13 mouse cellular contexts compared by ENCODE assay signal in the genomic region with DNA sequence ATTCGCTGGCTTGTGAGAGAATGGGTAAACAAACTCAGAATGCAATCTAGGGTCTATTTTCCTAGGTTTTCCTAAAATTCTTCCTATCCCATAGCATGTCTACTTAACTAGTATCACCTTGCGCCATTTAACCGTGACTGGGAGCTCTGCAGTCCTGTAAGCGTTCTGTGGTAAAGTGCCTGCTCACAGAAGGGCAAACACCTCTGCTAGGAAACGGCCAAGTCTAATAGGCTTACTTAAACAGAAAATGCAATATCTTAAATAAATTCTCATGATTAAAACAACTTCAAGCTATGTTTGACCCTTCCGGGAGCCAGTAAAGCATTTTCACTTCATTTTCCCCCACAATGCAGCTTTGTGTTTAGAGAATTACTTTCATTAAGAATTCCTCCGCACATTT.
DNase-seq lines count a peak whose midpoint lies in the region; ATAC-seq and TF ChIP-seq lines count a peak whose summit lies in the region.
"Had no signal": no experiment of that assay in that cellular context is flagged by ENCODE, and none has a peak within 500 bp of the region (broad histone marks: within the 10 kb centered on the region; RNA-seq: fewer than 3 reads in every experiment).

No protein-coding gene starts in this region.

- H3K4me1 ChIP-seq in kidney, embryonic 14.5 days (ENCODE audit: control insufficient read depth, insufficient read depth, low read length) = no peaks in the 10 kb centered on the region
- H3K4me1 ChIP-seq in liver, embryonic 12.5 days = peaks cover 71% of the 10 kb centered on the region
- no peaks in the 10 kb centered on the region for H3K4me1 ChIP-seq in hindbrain, postnatal 0 days (ENCODE audit: insufficient read depth, low read length)
- no peaks in the 10 kb centered on the region for H3K4me1 ChIP-seq in hindbrain, embryonic 16.5 days (ENCODE audit: control insufficient read depth, insufficient read depth, low read depth, low read length)
- H3K4me1 ChIP-seq: neural tube, embryonic 15.5 days had no signal

- no peak overlapping the region for H3K9ac ChIP-seq in kidney, embryonic 14.5 days (ENCODE audit: low read depth, low read length)
- no peak overlapping the region for H3K9ac ChIP-seq in liver, embryonic 12.5 days
- no peak overlapping the region for H3K9ac ChIP-seq in hindbrain, postnatal 0 days (replicated peaks; ENCODE audit: low read length)
- H3K9ac ChIP-seq in hindbrain, embryonic 16.5 days (ENCODE audit: low read depth, low read length) = no peak overlapping the region
- H3K9ac ChIP-seq: limb, embryonic 12.5 days; midbrain, embryonic 15.5 days; neural tube, embryonic 15.5 days had no signal

- no peak for DNase-seq in kidney, postnatal 36 days
- peak; percentile 35 for DNase-seq in thymus, postnatal 14 days
- no peak for DNase-seq in thymus, postnatal 36 days
- no peak for DNase-seq in hindbrain, postnatal 0 days (ENCODE audit: low spot score)
- no peak for DNase-seq in left cerebral cortex, postnatal 10 days (ENCODE audit: extremely low spot score in 1 of 2, low spot score in 2 of 2)
- DNase-seq: cerebellum, adult 9-11 months; right cerebral cortex, postnatal 25 days had no signal

- TF ChIP-seq CTCF in hindbrain, postnatal 0 days (IDR thresholded peaks at IDR 0.05; ENCODE audit: low read depth) = no peak

- 0 out of 2 replicates have a peak overlapping the region, but pooled peaks have one; percentile 10 for H3K4me2 ChIP-seq in kidney, embryonic 14.5 days (replicated peaks; ENCODE audit: low read depth, low read length)
- H3K4me2 ChIP-seq in liver, embryonic 12.5 days = peak overlapping the region; percentile 45
- no peak overlapping the region for H3K4me2 ChIP-seq in hindbrain, postnatal 0 days (ENCODE audit: low read depth, low read length)
- H3K4me2 ChIP-seq in hindbrain, embryonic 16.5 days (ENCODE audit: low read length) = no peak overlapping the region
- H3K4me2 ChIP-seq: limb, embryonic 12.5 days; midbrain, embryonic 15.5 days; neural tube, embryonic 15.5 days had no signal

- no peak overlapping the region for H3K4me3 ChIP-seq in kidney, embryonic 14.5 days (ENCODE audit: low read length)
- no peak overlapping the region for H3K4me3 ChIP-seq in liver, embryonic 12.5 days
- no peak overlapping the region for H3K4me3 ChIP-seq in hindbrain, postnatal 0 days (ENCODE audit: low read length)
- H3K4me3 ChIP-seq in hindbrain, embryonic 16.5 days (ENCODE audit: low read length) = no peak overlapping the region
- H3K4me3 ChIP-seq: limb, embryonic 12.5 days; midbrain, embryonic 15.5 days; neural tube, embryonic 15.5 days had no signal

- WGBS in kidney, embryonic 14.5 days = 68% methylated on average over 7 of the region's 7 CpGs
- WGBS in liver, embryonic 12.5 days (ENCODE audit: insufficient replicate concordance) = 56% methylated on average over 7 of the region's 7 CpGs
- 78% methylated on average over 7 of the region's 7 CpGs for WGBS in hindbrain, postnatal 0 days
- 78% methylated on average over 7 of the region's 7 CpGs for WGBS in hindbrain, embryonic 16.5 days

- no peaks in the 10 kb centered on the region for H3K36me3 ChIP-seq in kidney, embryonic 14.5 days (ENCODE audit: control insufficient read depth, insufficient read depth, low read length)
- H3K36me3 ChIP-seq in liver, embryonic 12.5 days = no peaks in the 10 kb centered on the region
- no peaks in the 10 kb centered on the region for H3K36me3 ChIP-seq in hindbrain, postnatal 0 days (ENCODE audit: insufficient read depth, low read length)
- no peaks in the 10 kb centered on the region for H3K36me3 ChIP-seq in hindbrain, embryonic 16.5 days (ENCODE audit: control insufficient read depth, insufficient read depth, low read length)
- H3K36me3 ChIP-seq: limb, embryonic 12.5 days; midbrain, embryonic 15.5 days; neural tube, embryonic 15.5 days had no signal

- intact Hi-C loops in left cerebral cortex, postnatal 10 days (cut with DNase I) = no loop called here

- no peaks in the 10 kb centered on the region for H3K27me3 ChIP-seq in kidney, embryonic 14.5 days (ENCODE audit: control insufficient read depth, insufficient read depth, low read length)
- H3K27me3 ChIP-seq in liver, embryonic 12.5 days (replicated peaks) = no peaks in the 10 kb centered on the region
- H3K27me3 ChIP-seq in hindbrain, postnatal 0 days (ENCODE audit: insufficient read depth, low read length) = no peaks in the 10 kb centered on the region
- no peaks in the 10 kb centered on the region for H3K27me3 ChIP-seq in hindbrain, embryonic 16.5 days (replicated peaks; ENCODE audit: control insufficient read depth, insufficient read depth, low read length)
- H3K27me3 ChIP-seq: limb, embryonic 12.5 days; midbrain, embryonic 15.5 days; neural tube, embryonic 15.5 days had no signal

- no peak overlapping the region for H3K27ac ChIP-seq in kidney, embryonic 14.5 days (ENCODE audit: low read depth, low read length)
- H3K27ac ChIP-seq in liver, embryonic 12.5 days = no peak overlapping the region; the same call in 1 of the 2 replicates
- H3K27ac ChIP-seq in hindbrain, postnatal 0 days = no peak overlapping the region
- H3K27ac ChIP-seq in hindbrain, embryonic 16.5 days (ENCODE audit: low read depth, low read length) = no peak overlapping the region
- H3K27ac ChIP-seq: limb, embryonic 12.5 days; midbrain, embryonic 15.5 days; neural tube, embryonic 15.5 days had no signal

- H3K9me3 ChIP-seq in kidney, embryonic 14.5 days (ENCODE audit: control insufficient read depth, low read length) = no peaks in the 10 kb centered on the region
- H3K9me3 ChIP-seq in liver, embryonic 12.5 days (replicated peaks) = no peaks in the 10 kb centered on the region
- H3K9me3 ChIP-seq in hindbrain, postnatal 0 days (ENCODE audit: low read length) = no peaks in the 10 kb centered on the region
- no peaks in the 10 kb centered on the region for H3K9me3 ChIP-seq in hindbrain, embryonic 16.5 days (ENCODE audit: control insufficient read depth, low read length)
- H3K9me3 ChIP-seq: limb, embryonic 12.5 days; midbrain, embryonic 15.5 days; neural tube, embryonic 15.5 days had no signal

- no peak for ATAC-seq in kidney, embryonic 14.5 days (ENCODE audit: low FRiP score, low TSS enrichment)
- no peak for ATAC-seq in liver, embryonic 12.5 days
- no peak for ATAC-seq in hindbrain, postnatal 0 days
- no peak for ATAC-seq in hindbrain, embryonic 16.5 days
- ATAC-seq: midbrain, embryonic 15.5 days had no signal

Comparison
In these comparisons a context has a peak if more than half of its experiments do, and no peak if none do; other contexts are left out.
1. H3K4me2 ChIP-seq: peak in kidney, embryonic 14.5 days (single experiment) and liver, embryonic 12.5 days (single experiment); none in hindbrain, postnatal 0 days (single experiment) and hindbrain, embryonic 16.5 days (single experiment).